Mouse (Mus musculus): ENCODE measurements around the gene Dffb. TPM values are rescaled to one million over a fixed set of nuclear protein-coding genes. Genes with fewer than 3 reads are reported as not detected.

The Dffb gene
- polyA plus RNA-seq, 1 experiment from 2014 or later, result 12.4 TPM

- H3K27ac ChIP-seq, result no peak overlapping the region
- H3K27me3 ChIP-seq, result no peaks in the 10 kb centered on the region
- H3K4me3 ChIP-seq, result no peak overlapping the region
- ATAC-seq (ENCODE audit: borderline replicate concordance, extremely low read depth, low FRiP score, low TSS enrichment), result no peak
- H3K4me1 ChIP-seq, result peaks cover 8% of the 10 kb centered on the region
- H3K9me3 ChIP-seq, result no peaks in the 10 kb centered on the region
- H3K4me2 ChIP-seq, result no peak overlapping the region
- H3K9ac ChIP-seq, result no peak overlapping the region
- H3K36me3 ChIP-seq, result peaks cover 28% of the 10 kb centered on the region
- 55% methylated on average over 4 of the region's 4 CpGs for WGBS
Observed at GRCm38 (mm10) chr4:154007759-154008158, 32.8 kb upstream of the Dffb start.

GRCm38 (mm10) chr4:154006264-154006663 is 31.3 kb upstream of the Dffb start:
- H3K36me3 ChIP-seq, result peaks cover 31% of the 10 kb centered on the region
- no peaks in the 10 kb centered on the region for H3K27me3 ChIP-seq
- H3K9me3 ChIP-seq, result no peaks in the 10 kb centered on the region
- no peak overlapping the region for H3K4me3 ChIP-seq
- H3K9ac ChIP-seq, result no peak overlapping the region
- no peak for ATAC-seq (ENCODE audit: borderline replicate concordance, extremely low read depth, low FRiP score, low TSS enrichment)
- H3K4me2 ChIP-seq, result no peak overlapping the region
- peaks cover 4% of the 10 kb centered on the region; the same call in 1 of the 2 replicates for H3K4me1 ChIP-seq
- no peak overlapping the region for H3K27ac ChIP-seq
- WGBS, result 85% methylated on average over 6 of the region's 6 CpGs

GRCm38 (mm10) chr4:154005488-154005887 is 30.6 kb upstream of the Dffb start:
- no peak overlapping the region for H3K4me2 ChIP-seq
- peaks cover 31% of the 10 kb centered on the region for H3K36me3 ChIP-seq
- no peaks in the 10 kb centered on the region for H3K4me1 ChIP-seq
- H3K4me3 ChIP-seq, result no peak overlapping the region
- no peak overlapping the region for H3K9ac ChIP-seq
- WGBS, result 90% methylated on average over 5 of the region's 5 CpGs
- ATAC-seq (ENCODE audit: borderline replicate concordance, extremely low read depth, low FRiP score, low TSS enrichment), result no peak
- H3K27me3 ChIP-seq, result no peaks in the 10 kb centered on the region
- H3K27ac ChIP-seq, result no peak overlapping the region
- no peaks in the 10 kb centered on the region for H3K9me3 ChIP-seq

GRCm38 (mm10) chr4:153993505-153993904 is 18.6 kb upstream of the Dffb start:
- Histone ChIP-seq H3K27me3 (no peaks in the 10 kb centered on the region), H3K4me2 (no peak overlapping the region), H3K4me3 (no peak overlapping the region), H3K9me3 (no peaks in the 10 kb centered on the region), H3K9ac (no peak overlapping the region), H3K4me1 (no peaks in the 10 kb centered on the region), H3K27ac (no peak overlapping the region), H3K36me3 (peaks cover 76% of the 10 kb centered on the region)
- whole genome bisulfite sequencing, result 88% methylated on average over 8 of the region's 8 CpGs
- no peak for ATAC-seq (ENCODE audit: borderline replicate concordance, extremely low read depth, low FRiP score, low TSS enrichment)

- ATAC-seq (ENCODE audit: borderline replicate concordance, extremely low read depth, low FRiP score, low TSS enrichment), result no peak
- H3K36me3 ChIP-seq, result peaks cover 76% of the 10 kb centered on the region
Observed at GRCm38 (mm10) chr4:153992715-153993114, 17.8 kb upstream of the Dffb start.

DNA sequence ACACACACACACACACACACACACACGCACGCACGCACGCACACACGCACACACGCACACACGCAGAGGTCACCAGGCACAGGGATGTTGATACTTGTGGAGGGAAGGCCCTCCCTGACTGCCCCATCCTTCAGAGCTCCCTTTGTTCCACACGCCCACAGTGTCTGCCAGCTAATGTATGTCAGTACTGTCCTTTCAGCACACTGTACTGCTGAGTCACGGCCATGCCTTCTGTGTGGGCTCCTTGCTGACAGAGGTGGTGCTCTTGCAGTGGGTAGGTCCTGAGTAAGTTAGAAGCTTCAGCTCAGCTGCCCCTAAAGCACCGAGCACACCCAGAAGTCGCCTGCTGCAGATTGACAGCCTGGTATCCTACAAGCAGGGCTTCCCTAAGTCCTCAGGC is 5.5 kb upstream of the Dffb start:
- WGBS, result 91% methylated on average over 11 of the region's 11 CpGs
- Histone ChIP-seq H3K9ac (no peak overlapping the region), H3K9me3 (no peaks in the 10 kb centered on the region), H3K4me3 (no peak overlapping the region), H3K27ac (no peak overlapping the region), H3K36me3 (peaks cover 44% of the 10 kb centered on the region), H3K4me2 (no peak overlapping the region), H3K27me3 (no peaks in the 10 kb centered on the region), H3K4me1 (peaks cover 14% of the 10 kb centered on the region)
- ATAC-seq (ENCODE audit: borderline replicate concordance, extremely low read depth, low FRiP score, low TSS enrichment), result no peak

More at GRCm38 (mm10) chr4:153992715-153993114, 17.8 kb upstream of the Dffb start:
- no peak overlapping the region for H3K4me3 ChIP-seq
- H3K27ac ChIP-seq, result no peak overlapping the region
- no peaks in the 10 kb centered on the region for H3K9me3 ChIP-seq
- H3K27me3 ChIP-seq, result no peaks in the 10 kb centered on the region
- WGBS, result 88% methylated on average over 10 of the region's 10 CpGs
- no peak overlapping the region for H3K4me2 ChIP-seq
- no peaks in the 10 kb centered on the region for H3K4me1 ChIP-seq
- no peak overlapping the region for H3K9ac ChIP-seq

DNA sequence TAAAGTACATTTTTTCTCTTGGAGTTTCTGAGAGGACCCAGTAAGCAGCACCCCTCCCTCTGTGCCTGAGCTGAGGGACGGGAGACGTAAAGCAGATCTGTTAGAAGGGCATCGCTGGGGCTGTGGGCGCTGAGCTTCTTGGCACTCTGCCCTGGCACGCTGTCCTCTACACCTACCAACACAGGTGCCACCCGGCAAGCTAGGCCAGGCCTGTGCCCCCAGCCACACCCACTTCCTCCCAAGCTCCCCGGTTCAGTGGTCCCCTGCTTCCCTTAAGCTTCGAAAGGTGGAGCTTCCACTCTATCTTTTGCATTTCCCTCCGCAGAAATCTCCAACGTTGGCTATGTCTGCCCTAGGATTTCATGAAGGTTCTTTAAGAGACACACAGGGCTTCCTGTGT is 4.3 kb upstream of the Dffb start:
- ATAC-seq (ENCODE audit: borderline replicate concordance, extremely low read depth, low FRiP score, low TSS enrichment), result no peak
- H3K36me3 ChIP-seq, result peaks cover 32% of the 10 kb centered on the region

DNA sequence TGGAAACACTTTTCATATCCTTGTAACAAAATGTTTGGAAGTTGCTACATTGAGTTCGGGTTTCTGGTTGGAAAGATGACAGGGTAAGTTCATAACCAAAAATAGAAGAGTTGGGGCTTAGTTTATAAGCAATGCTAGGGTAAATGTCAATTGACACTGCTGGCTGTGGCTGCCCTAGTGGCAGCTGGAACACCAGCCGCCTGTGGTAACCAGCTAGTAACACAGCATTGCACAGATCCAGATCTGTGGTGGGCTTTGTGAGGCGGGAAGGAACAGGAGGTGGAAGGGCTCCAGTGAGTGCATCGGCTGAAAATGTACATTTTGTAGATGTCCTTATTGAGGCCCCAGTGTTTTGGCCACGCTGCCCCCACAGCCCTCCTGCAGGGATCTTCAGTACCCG is 842 bp upstream of the Dffb start:
- Histone ChIP-seq H3K27me3 (no peaks in the 10 kb centered on the region), H3K4me1 (peaks cover 16% of the 10 kb centered on the region), H3K4me2 (peak overlapping the region; percentile 72), H3K4me3 (peak overlapping the region; percentile 88), H3K36me3 (peaks cover 16% of the 10 kb centered on the region), H3K9me3 (no peaks in the 10 kb centered on the region), H3K9ac (peak overlapping the region; percentile 81), H3K27ac (no peak overlapping the region)
- 36% methylated on average over 6 of the region's 6 CpGs for WGBS
- ATAC-seq (ENCODE audit: borderline replicate concordance, extremely low read depth, low FRiP score, low TSS enrichment), result no peak

More for the DNA sequence above, 4.3 kb upstream of the Dffb start:
- H3K4me2 ChIP-seq, result no peak overlapping the region
- H3K4me1 ChIP-seq, result peaks cover 14% of the 10 kb centered on the region
- no peaks in the 10 kb centered on the region for H3K9me3 ChIP-seq
- H3K27ac ChIP-seq, result no peak overlapping the region
- no peak overlapping the region for H3K9ac ChIP-seq
- no peaks in the 10 kb centered on the region for H3K27me3 ChIP-seq
- H3K4me3 ChIP-seq, result no peak overlapping the region
- 86% methylated on average over 10 of the region's 10 CpGs for WGBS

DNA sequence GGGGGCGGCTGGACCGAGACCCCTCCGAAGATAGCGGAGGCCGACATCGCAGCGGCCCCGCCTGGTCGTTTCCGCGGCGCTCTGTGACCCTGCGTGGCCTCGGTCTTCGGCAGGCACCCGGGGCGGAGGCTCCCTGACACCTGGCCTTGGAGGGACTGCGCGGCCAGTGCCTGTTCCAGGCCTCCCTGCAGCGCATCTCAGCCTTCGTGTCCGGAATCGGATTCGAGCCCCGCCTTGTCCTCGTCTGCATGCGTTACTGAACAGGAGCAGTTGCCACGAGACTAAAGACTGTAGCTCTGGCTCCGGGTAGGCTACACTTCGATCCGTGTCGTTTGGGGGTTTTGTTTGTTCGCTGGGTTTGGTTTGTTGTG is 351 bp upstream of the Dffb start:
- peak overlapping the region; percentile 72 for H3K4me2 ChIP-seq
- no peak overlapping the region for H3K27ac ChIP-seq
- peak overlapping the region; percentile 81 for H3K9ac ChIP-seq
- no peaks in the 10 kb centered on the region for H3K9me3 ChIP-seq
- H3K4me3 ChIP-seq, result peak overlapping the region; percentile 88
- peaks cover 13% of the 10 kb centered on the region for H3K36me3 ChIP-seq
- no peaks in the 10 kb centered on the region for H3K27me3 ChIP-seq
- under 1% methylated on average over 33 of the region's 33 CpGs for WGBS
- peaks cover 16% of the 10 kb centered on the region for H3K4me1 ChIP-seq
- ATAC-seq (ENCODE audit: borderline replicate concordance, extremely low read depth, low FRiP score, low TSS enrichment), result no peak; the same call in 1 of the 2 replicates

DNA sequence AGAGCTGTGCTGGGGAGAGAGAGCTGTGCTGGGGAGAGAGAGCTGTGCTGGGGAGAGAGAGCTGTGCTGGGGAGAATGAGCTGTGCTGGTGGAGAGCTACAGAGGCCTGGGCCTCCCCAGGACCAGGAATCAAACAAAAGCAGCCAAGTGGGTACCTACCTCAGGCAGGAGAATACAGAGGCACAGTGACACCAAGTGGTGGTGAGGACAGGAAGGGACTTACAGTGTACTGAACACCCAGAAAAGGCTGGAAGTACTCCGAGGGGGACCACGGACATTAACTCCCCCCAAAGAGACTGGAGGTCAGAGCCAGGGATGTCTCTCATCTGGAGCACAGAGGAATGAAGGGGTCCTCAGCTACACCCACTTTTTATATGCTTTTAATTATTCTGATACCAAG is 6.9 kb downstream of the Dffb start:
- no peaks in the 10 kb centered on the region for H3K4me1 ChIP-seq
- no peaks in the 10 kb centered on the region for H3K9me3 ChIP-seq
- H3K36me3 ChIP-seq, result peaks cover 27% of the 10 kb centered on the region
- H3K27me3 ChIP-seq, result no peaks in the 10 kb centered on the region
- no peak for ATAC-seq (ENCODE audit: borderline replicate concordance, extremely low read depth, low FRiP score, low TSS enrichment)
- H3K9ac ChIP-seq, result no peak overlapping the region
- WGBS, result 79% methylated on average over 2 of the region's 2 CpGs
- H3K4me3 ChIP-seq, result no peak overlapping the region
- no peak overlapping the region for H3K27ac ChIP-seq
- H3K4me2 ChIP-seq, result no peak overlapping the region

GRCm38 (mm10) chr4:153967556-153967955 is 7.4 kb downstream of the Dffb start:
- Histone ChIP-seq H3K4me1 (no peaks in the 10 kb centered on the region), H3K4me2 (no peak overlapping the region), H3K27me3 (no peaks in the 10 kb centered on the region), H3K36me3 (peaks cover 32% of the 10 kb centered on the region), H3K9me3 (no peaks in the 10 kb centered on the region), H3K9ac (no peak overlapping the region), H3K4me3 (no peak overlapping the region), H3K27ac (no peak overlapping the region)
- ATAC-seq (ENCODE audit: borderline replicate concordance, extremely low read depth, low FRiP score, low TSS enrichment), result no peak
- 90% methylated on average over 2 of the region's 2 CpGs for WGBS

GRCm38 (mm10) chr4:153966651-153967050 is 8.3 kb downstream of the Dffb start:
- Histone ChIP-seq H3K4me2 (no peak overlapping the region), H3K9me3 (no peaks in the 10 kb centered on the region), H3K27ac (no peak overlapping the region), H3K36me3 (peaks cover 40% of the 10 kb centered on the region), H3K4me1 (no peaks in the 10 kb centered on the region), H3K27me3 (no peaks in the 10 kb centered on the region), H3K9ac (no peak overlapping the region), H3K4me3 (no peak overlapping the region)
- no peak for ATAC-seq (ENCODE audit: borderline replicate concordance, extremely low read depth, low FRiP score, low TSS enrichment)
- 87% methylated on average over 5 of the region's 5 CpGs for WGBS

GRCm38 (mm10) chr4:153962631-153963030 is 12.3 kb downstream of the Dffb start:
- Histone ChIP-seq H3K36me3 (peaks cover 47% of the 10 kb centered on the region), H3K4me1 (peaks cover 13% of the 10 kb centered on the region), H3K4me2 (no peak overlapping the region), H3K9me3 (no peaks in the 10 kb centered on the region), H3K27me3 (no peaks in the 10 kb centered on the region), H3K9ac (no peak overlapping the region), H3K27ac (no peak overlapping the region), H3K4me3 (no peak overlapping the region)
- ATAC-seq (ENCODE audit: borderline replicate concordance, extremely low read depth, low FRiP score, low TSS enrichment), result no peak
- 74% methylated on average over 7 of the region's 7 CpGs for WGBS

Data from lung, embryonic 15.5 days (tissue).